Mouse (Mus musculus) kidney, adult 2 months (tissue): ENCODE measurements around the gene Gm26965. TPM values are rescaled to one million over a fixed set of nuclear protein-coding genes. Genes with fewer than 3 reads are reported as not detected.

Experiments
- DNase-seq: peaks from one replicate; pipeline ENCODE4 v3.0.0; 2021
- H3K27ac ChIP-seq: fragments of 200-500 bp; 2 replicates; pipeline ENCODE4 v1.5.1; 2012; ENCODE audit warnings: low read depth, low read length, control low read depth, inconsistent platforms; ENCODE audit not compliant: insufficient read depth
- H3K27me3 ChIP-seq: fragments of 200-500 bp; replicated peaks from 2 replicates; pipeline ENCODE4 v1.6.1; 2012; ENCODE audit warnings: mild to moderate bottlenecking, moderate library complexity, low read length, inconsistent platforms; ENCODE audit not compliant: control insufficient read depth, insufficient read depth
- H3K36me3 ChIP-seq: fragments of 200-500 bp; 2 replicates; pipeline ENCODE4 v1.6.1; 2012; ENCODE audit warnings: mild to moderate bottlenecking, moderate library complexity, low read length, inconsistent platforms; ENCODE audit not compliant: control insufficient read depth, insufficient read depth
- H3K4me1 ChIP-seq: fragments of 200-500 bp; 2 replicates; pipeline ENCODE4 v1.6.1; 2011; ENCODE audit warnings: low read length; ENCODE audit not compliant: control insufficient read depth, insufficient read depth
- H3K4me3 ChIP-seq: fragments of 200-500 bp; 2 replicates; pipeline ENCODE4 v1.5.1; 2011; ENCODE audit warnings: mild to moderate bottlenecking, low read depth, low read length, control low read depth; ENCODE audit not compliant: insufficient read depth
- CTCF ChIP-seq: fragments of 200-500 bp; conservative IDR thresholded peaks from 2 replicates; pipeline ENCODE4 v1.5.1; 2011; ENCODE audit warnings: low read depth, mild to moderate bottlenecking, control low read depth, low read length, moderate library complexity, mixed read lengths; ENCODE audit not compliant: insufficient read depth, insufficient read length
- POLR2A ChIP-seq: fragments of 200-500 bp; IDR thresholded peaks from one replicate; pipeline ENCODE4 v1.6.1; 2011; ENCODE audit warnings: low read depth, low read length, control low read depth
- WGBS: fragments of 180-500 bp; shearing (Covaris S2); methylation state at CpG from one replicate; pipeline ENCODE4 v1.1.7; 2018; 5-methylcytosine and 5-hydroxymethylcytosine counted together
- polyA plus RNA-seq: library from polyadenylated mRNA; depleted of rRNA; stranded (reverse); fragments of >200 nt; gene quantifications from 2 replicates; pipeline ENCODE4 v1.2.3, GENCODE M21; 2012; rRNA removed

The Gm26965 gene
- polyA plus RNA-seq = not detected in 2 replicates

DNA sequence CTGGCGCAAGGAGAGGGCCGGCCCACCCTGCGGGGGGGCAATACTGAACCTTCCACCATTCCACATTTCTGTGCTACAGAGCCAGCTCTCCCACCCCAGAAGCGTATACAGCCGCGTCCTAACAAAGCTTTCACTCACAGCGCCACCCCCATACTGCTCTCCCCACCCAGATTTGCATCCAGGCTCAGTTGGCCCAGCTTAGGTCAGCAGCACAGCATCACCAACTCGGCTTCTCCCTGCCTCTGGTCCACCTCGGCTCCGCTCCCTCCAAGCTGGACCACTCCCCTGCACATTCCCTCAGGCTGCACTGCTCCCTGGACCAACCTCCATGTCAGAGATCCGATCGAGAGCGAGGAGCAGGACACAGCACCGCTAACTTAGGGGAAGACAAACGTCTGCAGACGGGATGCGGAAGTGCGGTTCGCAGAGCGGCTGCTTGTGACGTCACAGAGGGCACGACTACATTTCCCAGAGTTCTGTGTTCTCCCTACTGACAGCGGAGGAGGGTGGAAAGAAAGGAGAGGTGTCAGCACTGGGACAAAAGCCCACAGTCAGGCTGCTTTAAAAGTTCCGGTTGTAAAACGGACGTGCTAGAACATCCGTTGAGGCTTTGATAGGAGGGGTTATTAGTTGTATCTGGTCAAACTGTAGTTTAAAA is at the start of gene Gm26965, which contains the start of gene Zfp87:
Gene Gm26965, minus strand, starts transcription at position 399 of the 658 bp plus-strand sequence.
Gene Zfp87, minus strand, starts transcription at position 425 of the 658 bp plus-strand sequence.
- WGBS = under 1% methylated on average over 27 of the region's 27 CpGs
- Histone ChIP-seq H3K36me3 (no peaks in the 10 kb centered on the region), H3K27ac (0 out of 2 replicates have a peak within 1 kb of the TSS, but pooled peaks have one; percentile 42), H3K27me3 (no peaks in the 10 kb centered on the region), H3K4me3 (peak within 1 kb of the TSS; percentile 96), H3K4me1 (no peaks in the 10 kb centered on the region)
- DNase-seq = peak; percentile 97
- 0 out of 2 replicates have a peak, but pooled peaks have one; percentile 0 for TF ChIP-seq CTCF
- peak; percentile 80 for TF ChIP-seq POLR2A

- no peak for TF ChIP-seq POLR2A
- TF ChIP-seq CTCF = no peak
- no peaks in the 10 kb centered on the region for H3K4me1 ChIP-seq
- WGBS = 76% methylated on average over 5 of the region's 5 CpGs
These were observed 46.7 kb upstream of the Gm26965 start for GRCm38 (mm10) chr13:67572591-67573189.

GRCm38 (mm10) chr13:67553730-67554129 is 27.8 kb upstream of the Gm26965 start, which contains the start of gene Zfp748:
TSS of gene Zfp748 (minus strand) at chr13:67553830.
- no peak for DNase-seq
- Histone ChIP-seq H3K4me1 (0 out of 2 replicates have a peak, but pooled peaks cover 4% of the 10 kb centered on the region), H3K4me3 (peak within 1 kb of the TSS; percentile 60), H3K27me3 (no peaks in the 10 kb centered on the region), H3K27ac (peak within 1 kb of the TSS; percentile 36; the same call in 1 of the 2 replicates), H3K36me3 (no peaks in the 10 kb centered on the region)
- TF ChIP-seq POLR2A (no peak), CTCF (no peak)
- WGBS = 86% methylated on average over 4 of the region's 4 CpGs

More at GRCm38 (mm10) chr13:67572591-67573189, 46.7 kb upstream of the Gm26965 start:
- Histone ChIP-seq H3K4me3 (no peak overlapping the region), H3K36me3 (no peaks in the 10 kb centered on the region), H3K27me3 (no peaks in the 10 kb centered on the region), H3K27ac (no peak overlapping the region)
- DNase-seq = no peak

GRCm38 (mm10) chr13:67552505-67553346 is 26.8 kb upstream of the Gm26965 start:
- under 1% methylated on average over 44 of the region's 44 CpGs for WGBS
- TF ChIP-seq CTCF (no peak), POLR2A (no peak)
- Histone ChIP-seq H3K27me3 (no peaks in the 10 kb centered on the region), H3K27ac (peak overlapping the region; percentile 36; the same call in 1 of the 2 replicates), H3K36me3 (no peaks in the 10 kb centered on the region), H3K4me1 (0 out of 2 replicates have a peak, but pooled peaks cover 4% of the 10 kb centered on the region), H3K4me3 (peak overlapping the region; percentile 60)
- peak; percentile 95 for DNase-seq

GRCm38 (mm10) chr13:67545941-67546340 is 20.0 kb upstream of the Gm26965 start:
- H3K36me3 ChIP-seq = peaks cover 22% of the 10 kb centered on the region
- H3K4me3 ChIP-seq = no peak overlapping the region
- no peak overlapping the region for H3K27ac ChIP-seq
- no peaks in the 10 kb centered on the region for H3K27me3 ChIP-seq
- TF ChIP-seq POLR2A (no peak), CTCF (no peak)
- H3K4me1 ChIP-seq = no peaks in the 10 kb centered on the region
- DNase-seq = no peak
- WGBS = 78% methylated on average over 1 of the region's 1 CpGs

DNA sequence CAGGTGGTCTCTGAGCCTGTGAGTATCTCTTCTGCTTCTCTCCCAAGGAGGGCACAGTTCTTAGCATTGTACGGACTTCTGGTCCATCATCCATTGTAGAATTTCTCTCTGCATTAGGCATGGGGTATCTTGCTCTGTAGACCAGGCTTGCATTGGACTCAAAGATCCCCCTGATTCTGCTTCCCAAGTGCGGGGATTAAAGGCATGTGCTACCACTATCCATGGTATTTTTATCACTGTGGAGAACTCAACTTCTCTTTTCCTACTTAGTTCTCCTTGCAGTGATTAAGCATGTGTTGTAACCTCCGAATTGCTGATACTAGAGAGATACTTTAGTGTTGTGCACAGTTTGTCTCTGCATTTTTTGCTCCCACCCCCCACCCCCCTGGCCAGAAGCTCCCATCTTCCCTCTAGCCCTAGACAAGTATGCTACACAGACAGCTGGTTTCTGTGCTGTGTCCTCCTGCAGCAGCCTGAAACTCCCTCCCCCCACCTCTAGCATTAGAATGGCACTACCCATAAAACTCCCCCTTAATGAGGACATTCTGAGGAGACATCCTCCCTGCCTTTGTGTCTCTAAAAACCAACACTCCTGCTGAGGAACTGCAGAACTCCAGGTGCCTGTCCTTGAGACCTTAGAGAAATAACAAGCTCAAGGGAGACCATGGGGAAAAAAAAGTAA is 1.2 kb upstream of the Gm26965 start:
- TF ChIP-seq POLR2A = no peak
- no peak for TF ChIP-seq CTCF
- no peak for DNase-seq
- Histone ChIP-seq H3K27me3 (no peaks in the 10 kb centered on the region), H3K36me3 (no peaks in the 10 kb centered on the region), H3K4me1 (no peaks in the 10 kb centered on the region), H3K4me3 (no peak overlapping the region), H3K27ac (no peak overlapping the region)
- WGBS = 66% methylated on average over 3 of the region's 3 CpGs
